Mouse (Mus musculus) kidney, adult 2 months (tissue): ENCODE measurements around the gene Ankrd60. TPM values are rescaled to one million over a fixed set of nuclear protein-coding genes. Genes with fewer than 3 reads are reported as not detected.
A peak's percentile ranks its signal among the peaks of the same experiment; 100 is the strongest.

Experiments used
- DNase-seq: peaks from one replicate; pipeline ENCODE4 v3.0.0; 2021
- H3K27ac ChIP-seq: fragments of 200-500 bp; 2 replicates; pipeline ENCODE4 v1.5.1; 2012; ENCODE audit warnings: low read depth, low read length, control low read depth, inconsistent platforms; ENCODE audit not compliant: insufficient read depth
- H3K27me3 ChIP-seq: fragments of 200-500 bp; replicated peaks from 2 replicates; pipeline ENCODE4 v1.6.1; 2012; ENCODE audit warnings: mild to moderate bottlenecking, moderate library complexity, low read length, inconsistent platforms; ENCODE audit not compliant: control insufficient read depth, insufficient read depth
- H3K36me3 ChIP-seq: fragments of 200-500 bp; 2 replicates; pipeline ENCODE4 v1.6.1; 2012; ENCODE audit warnings: mild to moderate bottlenecking, moderate library complexity, low read length, inconsistent platforms; ENCODE audit not compliant: control insufficient read depth, insufficient read depth
- H3K4me1 ChIP-seq: fragments of 200-500 bp; 2 replicates; pipeline ENCODE4 v1.6.1; 2011; ENCODE audit warnings: low read length; ENCODE audit not compliant: control insufficient read depth, insufficient read depth
- H3K4me3 ChIP-seq: fragments of 200-500 bp; 2 replicates; pipeline ENCODE4 v1.5.1; 2011; ENCODE audit warnings: mild to moderate bottlenecking, low read depth, low read length, control low read depth; ENCODE audit not compliant: insufficient read depth
- CTCF ChIP-seq: fragments of 200-500 bp; conservative IDR thresholded peaks from 2 replicates; pipeline ENCODE4 v1.5.1; 2011; ENCODE audit warnings: low read depth, mild to moderate bottlenecking, control low read depth, low read length, moderate library complexity, mixed read lengths; ENCODE audit not compliant: insufficient read depth, insufficient read length
- POLR2A ChIP-seq: fragments of 200-500 bp; IDR thresholded peaks from one replicate; pipeline ENCODE4 v1.6.1; 2011; ENCODE audit warnings: low read depth, low read length, control low read depth
- WGBS: fragments of 180-500 bp; shearing (Covaris S2); methylation state at CpG from one replicate; pipeline ENCODE4 v1.1.7; 2018; 5-methylcytosine and 5-hydroxymethylcytosine counted together
- polyA plus RNA-seq: library from polyadenylated mRNA; depleted of rRNA; stranded (reverse); fragments of >200 nt; gene quantifications from 2 replicates; pipeline ENCODE4 v1.2.3, GENCODE M21; 2012; rRNA removed

Gene Ankrd60
- 0.09 and 0.22 TPM in 2 replicates for polyA plus RNA-seq

- no peak for TF ChIP-seq CTCF
- no peak for TF ChIP-seq POLR2A
- WGBS = 9% methylated on average over 54 of the region's 58 CpGs
- no peak for DNase-seq
- Histone ChIP-seq H3K36me3 (no peaks in the 10 kb centered on the region), H3K4me3 (no peak within 1 kb of the TSS), H3K27me3 (peaks cover 3% of the 10 kb centered on the region; the same call in 1 of the 2 replicates), H3K4me1 (no peaks in the 10 kb centered on the region), H3K27ac (no peak within 1 kb of the TSS)
Measured at GRCm38 (mm10) chr2:173577669-173578557, at the start of gene Ankrd60. Ankrd60 (minus strand) TSS chr2:173578365.

DNA sequence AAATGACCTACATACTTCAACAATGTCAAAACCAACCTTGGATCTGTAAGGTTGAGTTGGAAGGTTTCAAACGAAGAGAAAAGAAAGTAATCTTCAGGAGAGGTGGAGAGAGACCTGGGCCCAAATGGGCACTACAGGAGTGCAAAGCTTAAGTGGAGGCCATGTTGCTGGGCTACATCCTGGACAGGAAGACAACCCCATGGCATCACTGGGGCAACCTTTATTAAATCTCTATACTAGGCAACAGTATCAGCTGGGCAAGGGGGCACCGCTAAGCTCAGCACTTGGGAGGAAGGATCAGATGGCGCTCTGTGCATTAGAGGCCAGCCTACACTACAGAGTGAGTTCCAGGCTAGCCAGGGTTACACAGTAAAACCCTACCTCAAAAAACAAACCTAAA, 47.6 kb upstream of the Ankrd60 start:
- no peaks in the 10 kb centered on the region for H3K36me3 ChIP-seq
- no peak overlapping the region for H3K4me3 ChIP-seq
- DNase-seq = no peak
- H3K27me3 ChIP-seq = no peaks in the 10 kb centered on the region
- H3K27ac ChIP-seq = no peak overlapping the region
- H3K4me1 ChIP-seq = no peaks in the 10 kb centered on the region
- WGBS = 90% methylated on average over 3 of the region's 3 CpGs
- TF ChIP-seq CTCF (no peak), POLR2A (no peak)

DNA sequence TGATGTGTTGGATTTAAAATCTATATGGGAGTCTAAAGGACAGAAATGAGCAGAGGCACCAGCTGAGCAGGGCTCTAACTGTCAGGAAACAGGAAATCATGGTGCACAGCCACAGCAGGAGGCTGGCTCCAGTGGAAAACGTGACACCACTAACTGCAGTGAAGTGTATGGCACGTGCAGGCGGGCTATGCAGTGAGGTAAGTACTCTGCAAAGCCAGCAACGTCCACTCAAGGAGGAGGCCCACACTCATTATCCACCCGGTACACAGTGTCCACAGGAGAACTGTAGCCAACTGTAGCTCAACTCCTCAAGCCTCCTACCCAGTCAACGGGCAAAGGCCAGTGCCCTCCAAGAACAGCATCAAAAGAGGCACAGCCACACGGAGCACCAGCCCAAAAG, 46.5 kb upstream of the Ankrd60 start:
- WGBS = 67% methylated on average over 7 of the region's 7 CpGs
- no peaks in the 10 kb centered on the region for H3K4me1 ChIP-seq
- no peaks in the 10 kb centered on the region for H3K36me3 ChIP-seq
- DNase-seq = no peak
- TF ChIP-seq CTCF = no peak
- TF ChIP-seq POLR2A = no peak
- no peak overlapping the region for H3K4me3 ChIP-seq
- H3K27ac ChIP-seq = no peak overlapping the region
- H3K27me3 ChIP-seq = no peaks in the 10 kb centered on the region

DNA sequence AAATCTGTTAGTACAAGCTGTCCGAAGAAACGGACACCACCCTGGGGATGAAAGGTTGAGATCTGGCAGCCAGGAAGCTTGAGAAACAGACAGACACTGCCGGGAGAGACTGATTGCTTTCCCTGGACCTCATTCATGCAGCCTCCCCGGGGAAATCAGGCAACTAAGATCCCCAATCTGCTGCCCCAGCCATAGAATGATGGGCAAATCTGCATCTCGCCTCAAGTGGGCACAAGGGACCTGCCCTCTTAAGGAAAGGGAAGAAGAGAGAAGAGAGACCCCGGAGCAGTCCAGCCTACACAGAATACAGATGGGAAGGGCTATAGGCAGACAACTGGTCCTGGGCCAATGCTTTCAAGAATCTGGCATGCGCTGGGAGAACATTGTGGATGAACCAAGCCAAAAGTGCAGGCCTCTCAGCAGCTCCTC, 44.0 kb upstream of the Ankrd60 start:
- Histone ChIP-seq H3K27ac (no peak overlapping the region), H3K36me3 (no peaks in the 10 kb centered on the region), H3K4me3 (no peak overlapping the region), H3K4me1 (no peaks in the 10 kb centered on the region), H3K27me3 (no peaks in the 10 kb centered on the region)
- 62% methylated on average over 7 of the region's 7 CpGs for WGBS
- TF ChIP-seq POLR2A (no peak), CTCF (no peak)
- peak; percentile 9 for DNase-seq

DNA sequence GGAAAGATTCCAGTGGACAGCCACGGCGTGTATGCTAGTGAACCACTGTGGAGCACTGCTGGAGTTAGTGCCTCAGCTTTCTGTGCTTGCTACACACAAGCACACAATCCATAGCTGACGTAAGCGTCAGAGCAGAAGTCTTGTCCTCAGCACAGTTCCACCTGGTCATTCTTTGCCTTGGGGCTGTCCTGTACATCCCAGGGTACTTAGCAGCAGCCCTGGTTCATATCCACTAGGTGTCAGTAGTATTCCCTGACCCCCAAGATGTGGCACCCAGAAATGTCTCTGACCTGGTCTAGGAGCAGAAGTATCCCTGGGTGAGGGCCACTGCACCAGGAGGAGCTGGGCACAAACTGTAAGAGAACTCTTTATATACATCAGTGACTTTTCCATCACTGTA, 42.5 kb upstream of the Ankrd60 start:
- H3K36me3 ChIP-seq = no peaks in the 10 kb centered on the region
- H3K27me3 ChIP-seq = no peaks in the 10 kb centered on the region
- DNase-seq = no peak
- H3K4me1 ChIP-seq = no peaks in the 10 kb centered on the region
- 95% methylated on average over 4 of the region's 4 CpGs for WGBS
- TF ChIP-seq CTCF (peak; percentile 43), POLR2A (no peak)
- no peak overlapping the region for H3K27ac ChIP-seq
- no peak overlapping the region for H3K4me3 ChIP-seq

- no peaks in the 10 kb centered on the region for H3K36me3 ChIP-seq
- DNase-seq = no peak
- no peaks in the 10 kb centered on the region for H3K27me3 ChIP-seq
- H3K4me1 ChIP-seq = no peaks in the 10 kb centered on the region
- WGBS = 95% methylated on average over 5 of the region's 5 CpGs
- TF ChIP-seq CTCF (no peak), POLR2A (no peak)
- H3K4me3 ChIP-seq = no peak overlapping the region
- no peak overlapping the region for H3K27ac ChIP-seq
Measured at GRCm38 (mm10) chr2:173619132-173619531, 41.0 kb upstream of the Ankrd60 start.

- no peak overlapping the region for H3K4me3 ChIP-seq
- no peaks in the 10 kb centered on the region for H3K36me3 ChIP-seq
- H3K27ac ChIP-seq = no peak overlapping the region
- 91% methylated on average over 7 of the region's 7 CpGs for WGBS
- TF ChIP-seq POLR2A (no peak), CTCF (no peak)
- no peaks in the 10 kb centered on the region for H3K27me3 ChIP-seq
- DNase-seq = no peak
- H3K4me1 ChIP-seq = no peaks in the 10 kb centered on the region
Measured at GRCm38 (mm10) chr2:173616156-173616555, 38.0 kb upstream of the Ankrd60 start.
